Mouse (Mus musculus) heart, adult 2 months (tissue): Measurements from ENCODE around the gene Chrm1. TPM values are rescaled to one million over a fixed set of nuclear protein-coding genes. Genes with fewer than 3 reads are reported as not detected.
"Not testable (repeated sequence)": the region's sequence is repeated elsewhere in the genome, so short reads cannot be mapped to it uniquely, and the experiment has no call there.

Experiments
- DNase-seq, 2 experiments: peaks; one replicate each; pipeline ENCODE4 v3.0.0; 2021
- H3K27ac ChIP-seq: fragments of 200-600 bp; 2 replicates; pipeline ENCODE4 v1.8.1; 2022
- H3K27me3 ChIP-seq: fragments of 200-500 bp; 2 replicates; pipeline ENCODE4 v1.6.1; 2012; ENCODE audit warnings: mild to moderate bottlenecking, low read length, inconsistent platforms, mixed read lengths; ENCODE audit not compliant: control insufficient read depth, insufficient read depth
- H3K36me3 ChIP-seq: fragments of 200-500 bp; 2 replicates; pipeline ENCODE4 v1.6.1; 2012; ENCODE audit warnings: low read length, inconsistent platforms; ENCODE audit not compliant: control insufficient read depth, insufficient read depth
- H3K4me1 ChIP-seq: fragments of 200-500 bp; 2 replicates; pipeline ENCODE4 v1.6.1; 2011; ENCODE audit warnings: low read length; ENCODE audit not compliant: control insufficient read depth, insufficient read depth
- H3K4me3 ChIP-seq: fragments of 200-600 bp; 2 replicates; pipeline ENCODE4 v1.8.1; 2022
- H3K79me2 ChIP-seq: fragments of 200-500 bp; replicated peaks from 2 replicates; pipeline ENCODE4 v1.6.1; 2012; ENCODE audit warnings: mild to moderate bottlenecking, inconsistent platforms, low read length, moderate library complexity, mixed read lengths; ENCODE audit not compliant: control insufficient read depth, insufficient read depth
- H3K9ac ChIP-seq: fragments of 200-500 bp; 2 replicates; pipeline ENCODE4 v1.6.1; 2012; ENCODE audit warnings: low read depth, mild to moderate bottlenecking, control low read depth, inconsistent platforms, low read length, mixed read lengths
- CTCF ChIP-seq: fragments of 200-600 bp; IDR thresholded peaks from 2 replicates; pipeline ENCODE4 v1.8.1; 2022; ENCODE audit warnings: antibody characterized with exemption, mild to moderate bottlenecking, moderate library complexity
- EP300 ChIP-seq: fragments of 200-500 bp; IDR thresholded peaks from 2 replicates; pipeline ENCODE4 v1.6.1; 2011; ENCODE audit warnings: low read depth, low read length, control low read depth; ENCODE audit not compliant: insufficient read depth
- POLR2A ChIP-seq: fragments of 200-500 bp; IDR thresholded peaks from 2 replicates; pipeline ENCODE4 v1.6.1; 2011; ENCODE audit warnings: mild to moderate bottlenecking, low read depth, low read length, control low read depth; ENCODE audit not compliant: insufficient read depth
- WGBS: fragments of 180-500 bp; shearing (Covaris S2); methylation state at CpG from one replicate; pipeline ENCODE4 v1.1.7; 2018; 5-methylcytosine and 5-hydroxymethylcytosine counted together
- intact Hi-C: fragments of 180-260 bp; cut with DNase I; formaldehyde crosslinking; loops from one replicate; pipeline ENCODE4 v1.15.1; 2025
- polyA plus RNA-seq: library from polyadenylated mRNA; depleted of rRNA; stranded (reverse); fragments of >200 nt; gene quantifications from 2 replicates; pipeline ENCODE4 v1.2.3, GENCODE M21; 2012
- total RNA-seq, 2 experiments: library from RNA; stranded (reverse); gene quantifications; 2 replicates each; pipeline ENCODE4 v1.2.3; 2021

Gene Chrm1
- total and polyA plus RNA-seq, 3 experiments = 0.21 TPM; not detected in 2

- Histone ChIP-seq H3K27me3 (no peaks in the 10 kb centered on the region), H3K4me1 (peaks cover 9% of the 10 kb centered on the region), H3K36me3 (peaks cover 14% of the 10 kb centered on the region), H3K9ac (no peak overlapping the region), H3K79me2 (no peaks in the 10 kb centered on the region), H3K27ac (no peak overlapping the region), H3K4me3 (no peak overlapping the region)
- no peak for DNase-seq
- 92% methylated on average over 10 of the region's 10 CpGs for WGBS
- no peak for TF ChIP-seq POLR2A
- no peak for TF ChIP-seq CTCF
- no peak for TF ChIP-seq EP300
- intact Hi-C loops = loop anchor here (10.0 kb wide), 1 partner anchor 389 kb away; no protein-coding TSS in a partner anchor
Observed at GRCm38 (mm10) chr19:8715868-8716766, 52.5 kb downstream of the Chrm1 start.

GRCm38 (mm10) chr19:8716767-8717475 is 53.3 kb downstream of the Chrm1 start:
- Histone ChIP-seq H3K9ac (no peak overlapping the region), H3K4me1 (peaks cover 5% of the 10 kb centered on the region), H3K4me3 (no peak overlapping the region), H3K79me2 (no peaks in the 10 kb centered on the region; the same call in 1 of the 2 replicates), H3K36me3 (peaks cover 8% of the 10 kb centered on the region), H3K27me3 (no peaks in the 10 kb centered on the region), H3K27ac (no peak overlapping the region)
- DNase-seq = no peak
- intact Hi-C loops = loop anchor here (10.0 kb wide), 1 partner anchor 388 kb away; no protein-coding TSS in a partner anchor
- TF ChIP-seq EP300 (no peak), POLR2A (no peak), CTCF (no peak)
- WGBS = 77% methylated on average over 10 of the region's 10 CpGs

GRCm38 (mm10) chr19:8718357-8718756 is 54.8 kb downstream of the Chrm1 start:
- WGBS = 74% methylated on average over 3 of the region's 3 CpGs
- no peaks in the 10 kb centered on the region for H3K27me3 ChIP-seq
- no peaks in the 10 kb centered on the region; the same call in 1 of the 2 replicates for H3K79me2 ChIP-seq
- H3K4me1 ChIP-seq = peaks cover 4% of the 10 kb centered on the region
- H3K36me3 ChIP-seq = peaks cover 3% of the 10 kb centered on the region; the same call in 1 of the 2 replicates
- no peak overlapping the region for H3K4me3 ChIP-seq
- peak; percentile 43 to 70 for DNase-seq
- TF ChIP-seq CTCF (peak; percentile 91), EP300 (0 out of 2 replicates have a peak, but pooled peaks have one; percentile 25), POLR2A (no peak)
- intact Hi-C loops = loop anchor here (10.0 kb wide), 1 partner anchor 386 kb away; no protein-coding TSS in a partner anchor
- no peak overlapping the region for H3K27ac ChIP-seq
- H3K9ac ChIP-seq = no peak overlapping the region

- H3K79me2 ChIP-seq, H3K27me3 ChIP-seq, H3K9ac ChIP-seq, H3K36me3 ChIP-seq, DNase-seq, H3K4me1 ChIP-seq, H3K4me3 ChIP-seq, H3K27ac ChIP-seq: not testable (repeated sequence)
- intact Hi-C loops = loop anchor here (10.0 kb wide), 1 partner anchor 386 kb away; no protein-coding TSS in a partner anchor
- peak; percentile 23; the same call in 1 of the 2 replicates for TF ChIP-seq CTCF
Observed at GRCm38 (mm10) chr19:8719037-8719436, 55.4 kb downstream of the Chrm1 start.

- no peak for DNase-seq
Observed at GRCm38 (mm10) chr19:8721378-8721777, 57.8 kb downstream of the Chrm1 start.

More at GRCm38 (mm10) chr19:8721378-8721777, 57.8 kb downstream of the Chrm1 start:
- intact Hi-C loops = loop anchor here (5.0 kb wide), 2 partner anchors 81 to 96 kb away; partner anchors contain the start of genes Ttc9c and Zbtb3
- H3K9ac ChIP-seq = no peak overlapping the region
- no peak overlapping the region for H3K4me3 ChIP-seq
- no peaks in the 10 kb centered on the region for H3K27me3 ChIP-seq
- peaks cover 28% of the 10 kb centered on the region for H3K36me3 ChIP-seq
- H3K27ac ChIP-seq = no peak overlapping the region
- H3K79me2 ChIP-seq = no peaks in the 10 kb centered on the region; the same call in 1 of the 2 replicates
- peaks cover 2% of the 10 kb centered on the region for H3K4me1 ChIP-seq
- 63% methylated on average over 1 of the region's 1 CpGs for WGBS
- no peak for TF ChIP-seq CTCF
- TF ChIP-seq EP300 = no peak
- no peak for TF ChIP-seq POLR2A
